Mouse (Mus musculus) fat pad, adult 2 months (tissue): ENCODE results near the gene Tas2r109.
"Not testable (repeated sequence)": the region's sequence is repeated elsewhere in the genome, so short reads cannot be mapped to it uniquely, and the experiment has no call there.

Experiments used
- DNase-seq: peaks from one replicate; pipeline ENCODE4 v3.0.0-alpha.2; 2011; ENCODE audit warnings: low read depth, low spot score; ENCODE audit errors: extremely low read depth

The Tas2r109 gene

DNA sequence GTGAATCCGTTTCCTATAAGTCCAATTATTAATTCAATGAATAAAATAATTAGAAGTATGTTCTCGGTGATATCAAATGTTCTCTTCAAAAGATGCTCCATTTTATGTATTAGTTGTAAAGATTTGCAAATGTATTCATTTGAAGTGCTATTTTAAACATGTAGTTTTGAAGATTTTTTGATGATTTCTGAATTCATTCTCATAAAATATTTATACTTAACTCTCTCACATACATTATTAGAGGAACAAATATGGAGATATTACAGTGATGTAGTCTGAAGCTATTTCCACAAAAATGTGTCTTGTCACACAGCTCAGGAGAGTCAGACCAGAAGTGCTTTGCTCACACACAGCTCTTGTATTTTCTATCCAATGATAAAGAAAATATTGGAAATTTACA lies at the start of gene Tas2r109:
Tas2r109 (minus strand) TSS at position 101 of the 400 bp plus-strand sequence.
- DNase-seq = no peak

GRCm38 (mm10) chr6:132957819-132958218 lies 22.9 kb downstream of the Tas2r109 start, which contains the start of gene Tas2r131:
Tas2r131 (minus strand) TSS chr6:132957919.
- no peak for DNase-seq

GRCm38 (mm10) chr6:132950802-132951201 lies 30.0 kb downstream of the Tas2r109 start, which contains the start of gene Tas2r129:
Tas2r129 (plus strand) TSS chr6:132951102.
- no peak for DNase-seq

DNA sequence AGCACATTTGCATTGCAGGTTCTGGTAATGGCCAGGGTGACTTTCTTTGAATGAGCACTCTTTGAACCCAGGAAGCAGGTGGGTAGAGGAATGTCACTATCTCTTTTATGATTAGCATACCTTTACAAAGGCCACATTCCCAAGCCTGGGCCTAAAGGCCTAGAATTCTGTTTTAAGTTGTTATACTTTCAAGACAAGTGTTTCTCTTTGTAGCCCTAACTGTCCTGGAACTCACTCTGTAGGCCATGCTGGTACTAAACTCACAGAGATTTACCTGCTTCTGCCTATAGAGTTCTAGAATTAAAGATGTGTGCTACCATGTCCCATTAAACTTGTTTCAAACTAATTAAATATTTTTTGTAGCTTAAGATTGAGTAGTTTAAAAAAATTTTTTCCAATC lies 39.4 kb downstream of the Tas2r109 start:
- not testable (repeated sequence) for DNase-seq
